Mouse (Mus musculus): ENCODE measurements around the gene Ebf1. TPM values are rescaled to one million over a fixed set of nuclear protein-coding genes. Genes with fewer than 3 reads are reported as not detected.

Gene Ebf1
- polyA plus RNA-seq, 1 experiment = not detected

GRCm38 (mm10) chr11:44975151-44975550 is 358.0 kb downstream of the Ebf1 start:
- TF ChIP-seq POLR2A (IDR thresholded peaks at IDR 0.05; ENCODE audit: insufficient read depth, low read depth, low read length) (no peak), CTCF (IDR thresholded peaks at IDR 0.05; ENCODE audit: insufficient read depth, low read depth, low read length) (no peak)
- Histone ChIP-seq H3K4me3 (ENCODE audit: insufficient read depth, low read depth, low read length) (no peak overlapping the region), H3K27ac (ENCODE audit: insufficient read depth, low read depth, low read length) (no peak overlapping the region), H3K4me1 (ENCODE audit: control insufficient read depth, insufficient read depth, low read length) (0 out of 2 replicates have a peak, but pooled peaks cover 2% of the 10 kb centered on the region)
- WGBS = 91% methylated on average over 2 of the region's 2 CpGs

GRCm38 (mm10) chr11:44976254-44976802 is 359.2 kb downstream of the Ebf1 start:
- 91% methylated on average over 5 of the region's 5 CpGs for WGBS
- no peak overlapping the region for H3K4me3 ChIP-seq (ENCODE audit: insufficient read depth, low read depth, low read length)
- no peak overlapping the region for H3K27ac ChIP-seq (ENCODE audit: insufficient read depth, low read depth, low read length)
- no peak for TF ChIP-seq POLR2A (IDR thresholded peaks at IDR 0.05; ENCODE audit: insufficient read depth, low read depth, low read length)
- TF ChIP-seq CTCF (IDR thresholded peaks at IDR 0.05; ENCODE audit: insufficient read depth, low read depth, low read length) = no peak
- 0 out of 2 replicates have a peak, but pooled peaks cover 2% of the 10 kb centered on the region for H3K4me1 ChIP-seq (ENCODE audit: control insufficient read depth, insufficient read depth, low read length)

- 90% methylated on average over 4 of the region's 4 CpGs for WGBS
- TF ChIP-seq POLR2A (IDR thresholded peaks at IDR 0.05; ENCODE audit: insufficient read depth, low read depth, low read length) = no peak
- no peak for TF ChIP-seq CTCF (IDR thresholded peaks at IDR 0.05; ENCODE audit: insufficient read depth, low read depth, low read length)
- Histone ChIP-seq H3K4me1 (ENCODE audit: control insufficient read depth, insufficient read depth, low read length) (0 out of 2 replicates have a peak, but pooled peaks cover 2% of the 10 kb centered on the region), H3K4me3 (ENCODE audit: insufficient read depth, low read depth, low read length) (no peak overlapping the region), H3K27ac (ENCODE audit: insufficient read depth, low read depth, low read length) (no peak overlapping the region)
Observed at GRCm38 (mm10) chr11:44977921-44978397, 360.8 kb downstream of the Ebf1 start.

GRCm38 (mm10) chr11:44979391-44979790 is 362.3 kb downstream of the Ebf1 start:
- no peak for TF ChIP-seq POLR2A (IDR thresholded peaks at IDR 0.05; ENCODE audit: insufficient read depth, low read depth, low read length)
- TF ChIP-seq CTCF (IDR thresholded peaks at IDR 0.05; ENCODE audit: insufficient read depth, low read depth, low read length) = no peak
- Histone ChIP-seq H3K4me1 (ENCODE audit: control insufficient read depth, insufficient read depth, low read length) (0 out of 2 replicates have a peak, but pooled peaks cover 2% of the 10 kb centered on the region), H3K27ac (ENCODE audit: insufficient read depth, low read depth, low read length) (no peak overlapping the region), H3K4me3 (ENCODE audit: insufficient read depth, low read depth, low read length) (no peak overlapping the region)
- WGBS = 92% methylated on average over 5 of the region's 5 CpGs

GRCm38 (mm10) chr11:44982225-44982624 is 365.1 kb downstream of the Ebf1 start:
- 80% methylated on average over 9 of the region's 9 CpGs for WGBS
- H3K4me1 ChIP-seq (ENCODE audit: control insufficient read depth, insufficient read depth, low read length) = no peaks in the 10 kb centered on the region
- H3K27ac ChIP-seq (ENCODE audit: insufficient read depth, low read depth, low read length) = no peak overlapping the region
- TF ChIP-seq CTCF (IDR thresholded peaks at IDR 0.05; ENCODE audit: insufficient read depth, low read depth, low read length) (no peak), POLR2A (IDR thresholded peaks at IDR 0.05; ENCODE audit: insufficient read depth, low read depth, low read length) (no peak)
- no peak overlapping the region for H3K4me3 ChIP-seq (ENCODE audit: insufficient read depth, low read depth, low read length)

- no peak overlapping the region for H3K27ac ChIP-seq (ENCODE audit: insufficient read depth, low read depth, low read length)
- WGBS = 87% methylated on average over 6 of the region's 6 CpGs
- no peaks in the 10 kb centered on the region for H3K4me1 ChIP-seq (ENCODE audit: control insufficient read depth, insufficient read depth, low read length)
- TF ChIP-seq POLR2A (IDR thresholded peaks at IDR 0.05; ENCODE audit: insufficient read depth, low read depth, low read length) (no peak), CTCF (IDR thresholded peaks at IDR 0.05; ENCODE audit: insufficient read depth, low read depth, low read length) (no peak)
- no peak overlapping the region for H3K4me3 ChIP-seq (ENCODE audit: insufficient read depth, low read depth, low read length)
Observed at GRCm38 (mm10) chr11:44983961-44984360, 366.8 kb downstream of the Ebf1 start.

- WGBS = 57% methylated on average over 7 of the region's 7 CpGs
- H3K27ac ChIP-seq (ENCODE audit: insufficient read depth, low read depth, low read length) = no peak overlapping the region
- H3K4me1 ChIP-seq (ENCODE audit: control insufficient read depth, insufficient read depth, low read length) = no peaks in the 10 kb centered on the region
- H3K4me3 ChIP-seq (ENCODE audit: insufficient read depth, low read depth, low read length) = no peak overlapping the region
- TF ChIP-seq CTCF (IDR thresholded peaks at IDR 0.05; ENCODE audit: insufficient read depth, low read depth, low read length) = no peak
- no peak for TF ChIP-seq POLR2A (IDR thresholded peaks at IDR 0.05; ENCODE audit: insufficient read depth, low read depth, low read length)
Observed at GRCm38 (mm10) chr11:44984381-44984780, 367.3 kb downstream of the Ebf1 start.

GRCm38 (mm10) chr11:44987796-44988195 is 370.7 kb downstream of the Ebf1 start:
- no peaks in the 10 kb centered on the region for H3K4me1 ChIP-seq (ENCODE audit: control insufficient read depth, insufficient read depth, low read length)
- no peak overlapping the region for H3K4me3 ChIP-seq (ENCODE audit: insufficient read depth, low read depth, low read length)
- no peak for TF ChIP-seq CTCF (IDR thresholded peaks at IDR 0.05; ENCODE audit: insufficient read depth, low read depth, low read length)
- TF ChIP-seq POLR2A (IDR thresholded peaks at IDR 0.05; ENCODE audit: insufficient read depth, low read depth, low read length) = no peak
- no peak overlapping the region for H3K27ac ChIP-seq (ENCODE audit: insufficient read depth, low read depth, low read length)
- 93% methylated on average over 4 of the region's 4 CpGs for WGBS

- no peak overlapping the region for H3K27ac ChIP-seq (ENCODE audit: insufficient read depth, low read depth, low read length)
- H3K4me3 ChIP-seq (ENCODE audit: insufficient read depth, low read depth, low read length) = no peak overlapping the region
- TF ChIP-seq CTCF (IDR thresholded peaks at IDR 0.05; ENCODE audit: insufficient read depth, low read depth, low read length) (no peak), POLR2A (IDR thresholded peaks at IDR 0.05; ENCODE audit: insufficient read depth, low read depth, low read length) (no peak)
- no peaks in the 10 kb centered on the region for H3K4me1 ChIP-seq (ENCODE audit: control insufficient read depth, insufficient read depth, low read length)
- 79% methylated on average over 5 of the region's 5 CpGs for WGBS
Observed at GRCm38 (mm10) chr11:45002681-45003286, 385.7 kb downstream of the Ebf1 start.

All from olfactory bulb, adult 2 months (tissue).